Mouse (Mus musculus) bone marrow, adult 2 months (tissue): ENCODE results near the gene Fam189b.

ENCODE experiments used
- CTCF ChIP-seq: fragments of 200-500 bp; IDR thresholded peaks from 2 replicates; pipeline ENCODE4 v1.5.1; 2011; ENCODE audit warnings: low read length, control low read depth; ENCODE audit not compliant: control insufficient read depth, insufficient read depth
- POLR2A ChIP-seq: fragments of 200-500 bp; IDR thresholded peaks from 2 replicates; pipeline ENCODE4 v1.6.1; 2011; ENCODE audit warnings: low read depth, mild to moderate bottlenecking, control low read depth, low read length, borderline replicate concordance; ENCODE audit not compliant: control insufficient read depth

- no peak for TF ChIP-seq POLR2A
- no peak for TF ChIP-seq CTCF
Measured at GRCm38 (mm10) chr3:89166945-89167344, 16.0 kb upstream of the Fam189b start.
